Mouse (Mus musculus): ENCODE measurements around the gene Abcc12. TPM values are rescaled to one million over a fixed set of nuclear protein-coding genes. Genes with fewer than 3 reads are reported as not detected.

Gene Abcc12
- polyA plus RNA-seq, 1 experiment from 2014 or later, result 0.14 TPM

- H3K36me3 ChIP-seq (ENCODE audit: control insufficient read depth, insufficient read depth, low read length), result no peaks in the 10 kb centered on the region
- H3K4me1 ChIP-seq (ENCODE audit: control insufficient read depth, insufficient read depth, low read length), result no peaks in the 10 kb centered on the region
- WGBS, result 68% methylated on average over 1 of the region's 1 CpGs
- no peak overlapping the region for H3K27ac ChIP-seq (ENCODE audit: low read length)
- ATAC-seq (ENCODE audit: insufficient read depth, low FRiP score), result no peak
- no peak overlapping the region for H3K4me2 ChIP-seq (ENCODE audit: low read depth, low read length)
- H3K27me3 ChIP-seq (ENCODE audit: control insufficient read depth, insufficient read depth, low read length), result no peaks in the 10 kb centered on the region
- no peak overlapping the region for H3K9ac ChIP-seq (ENCODE audit: low read length)
- H3K9me3 ChIP-seq (replicated peaks; ENCODE audit: control insufficient read depth, low read length), result no peaks in the 10 kb centered on the region
- no peak overlapping the region for H3K4me3 ChIP-seq (replicated peaks; ENCODE audit: low read length)
Measured at GRCm38 (mm10) chr8:86437418-86437817, 143.1 kb downstream of the Abcc12 start.

Small RNAs within 50 kb of the gene (microRNA-seq; reads per million reads assigned to microRNA genes)
- gene Gm44348, result not detected

Other genes with a start within 250 kb of the Abcc12 start
- gene Lonp2, start 43.4 kb upstream of the Abcc12 start, polyA plus RNA-seq (2015; fragmentation: Nextera tagmentation; extraction: Ambion mirVana), result 58.4 and 61.4 TPM in 2 replicates
- 1.8 and 2.2 TPM in 2 replicates for gene Gm10638, start 165.0 kb upstream of the Abcc12 start, polyA plus RNA-seq (2015; fragmentation: Nextera tagmentation; extraction: Ambion mirVana)
- 23.9 and 26.6 TPM in 2 replicates for gene Siah1a, start 165.2 kb upstream of the Abcc12 start, polyA plus RNA-seq (2015; fragmentation: Nextera tagmentation; extraction: Ambion mirVana)

All from stomach, embryonic 16.5 days (tissue).